Mouse (Mus musculus) adrenal gland, adult (tissue): ENCODE results near the gene Cdc40.
A peak's percentile ranks its signal among the peaks of the same experiment; 100 is the strongest.
"Not testable (repeated sequence)": the region's sequence is repeated elsewhere in the genome, so short reads cannot be mapped to it uniquely, and the experiment has no call there.

Experiments used
- DNase-seq, 2 experiments: peaks; one replicate each; pipeline ENCODE4 v3.0.0; 2022 to 2023; ENCODE audit warnings: low spot score in 1 of 2; ENCODE audit not compliant: inconsistent age in 2 of 2

Cdc40 gene

GRCm38 (mm10) chr10:40871301-40871700, 11.8 kb downstream of the Cdc40 start:
- DNase-seq = no peak

- no peak for DNase-seq
Measured at GRCm38 (mm10) chr10:40868081-40868480, 15.0 kb downstream of the Cdc40 start.

- DNase-seq = no peak
Measured at GRCm38 (mm10) chr10:40857599-40857998, 25.5 kb downstream of the Cdc40 start.

DNA sequence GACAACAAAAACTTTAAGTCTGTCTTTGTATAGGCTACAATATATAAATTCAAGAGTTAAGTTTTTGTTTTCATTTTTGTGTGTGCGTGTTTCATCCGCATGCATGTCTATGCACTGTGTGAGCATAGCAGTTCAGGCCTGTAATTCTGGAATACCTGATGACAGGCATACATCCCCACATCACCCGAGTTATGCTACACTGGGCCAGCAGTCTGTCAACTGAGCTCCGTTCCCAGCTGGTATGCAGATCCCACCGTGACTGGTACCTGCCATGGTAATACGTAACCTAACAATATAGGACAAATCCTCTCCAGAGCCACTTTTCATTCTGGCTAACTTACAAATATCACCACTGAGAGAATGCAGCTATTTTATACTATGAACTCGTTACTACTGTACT, 26.4 kb downstream of the Cdc40 start:
- no peak for DNase-seq

GRCm38 (mm10) chr10:40855616-40856015, 27.5 kb downstream of the Cdc40 start:
- no peak for DNase-seq

DNA sequence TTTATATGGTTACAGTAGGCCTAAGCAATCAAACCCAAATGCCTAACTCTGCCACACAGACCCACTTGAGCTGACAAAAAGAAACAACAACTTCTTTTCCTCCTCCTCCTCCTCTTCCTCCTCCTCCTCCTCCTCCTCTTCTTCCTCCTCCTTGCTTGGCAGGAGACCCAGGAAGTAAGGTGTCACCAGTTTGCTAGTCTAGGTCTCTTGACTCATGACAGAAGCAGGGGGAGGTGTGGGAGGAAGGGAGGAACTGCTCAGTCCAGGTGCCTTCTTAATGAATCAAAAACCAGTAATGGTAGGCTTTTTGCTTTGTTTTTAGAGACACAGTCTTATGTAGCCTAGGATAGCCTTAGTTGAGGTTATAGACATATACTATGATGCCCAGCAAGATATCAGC, 32.0 kb downstream of the Cdc40 start:
- DNase-seq = no peak

DNA sequence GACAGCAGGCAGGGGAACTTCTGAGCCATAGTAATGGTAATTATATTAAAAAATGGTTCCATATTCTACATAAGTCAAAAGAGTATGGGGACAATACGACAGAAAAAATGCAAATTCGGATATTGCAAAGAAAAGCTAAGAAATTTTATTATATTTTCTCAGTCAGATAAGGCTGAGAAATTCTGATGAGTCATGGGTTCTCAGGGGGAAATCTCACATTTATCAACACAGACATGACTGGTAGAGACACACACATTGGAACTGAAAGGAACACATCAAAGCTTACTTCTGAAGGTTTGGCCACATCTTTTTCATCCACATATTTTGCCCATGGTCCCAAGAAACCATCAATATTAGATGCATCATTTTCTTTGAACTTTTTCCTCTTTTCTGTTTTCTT, 32.5 kb downstream of the Cdc40 start:
- peak in 1 of 2 experiments; percentile 46 for DNase-seq

- DNase-seq = no peak
Measured at GRCm38 (mm10) chr10:40847176-40847874, 35.8 kb downstream of the Cdc40 start.

- peak in 1 of 2 experiments; percentile 32 for DNase-seq
Measured at GRCm38 (mm10) chr10:40845626-40846025, 37.5 kb downstream of the Cdc40 start.

GRCm38 (mm10) chr10:40844546-40844945, 38.6 kb downstream of the Cdc40 start:
- no peak for DNase-seq

DNA sequence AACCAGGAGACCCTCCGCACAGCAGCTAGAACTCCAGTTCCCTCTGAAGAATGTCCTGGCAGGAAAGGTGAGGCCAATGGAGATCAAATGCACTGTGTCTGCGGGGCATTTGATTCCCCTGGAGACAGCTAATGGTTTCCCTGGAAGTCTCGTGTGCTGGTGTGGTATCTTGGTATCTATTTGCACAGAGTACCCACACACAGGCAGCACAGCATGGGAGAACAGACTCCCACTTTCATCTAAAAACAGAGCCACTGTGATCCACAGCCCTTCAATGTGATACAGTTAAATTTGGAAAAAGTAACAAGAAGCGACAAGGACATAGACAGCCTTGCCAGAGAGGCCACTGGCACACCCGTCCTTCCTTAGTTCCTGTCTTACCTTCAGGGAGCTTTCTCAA, 39.3 kb downstream of the Cdc40 start:
- DNase-seq = no peak

- peak; percentile 27 to 63 for DNase-seq
Measured at GRCm38 (mm10) chr10:40840086-40840485, 43.0 kb downstream of the Cdc40 start.

GRCm38 (mm10) chr10:40831267-40831666, 51.8 kb downstream of the Cdc40 start:
- DNase-seq = no peak

DNA sequence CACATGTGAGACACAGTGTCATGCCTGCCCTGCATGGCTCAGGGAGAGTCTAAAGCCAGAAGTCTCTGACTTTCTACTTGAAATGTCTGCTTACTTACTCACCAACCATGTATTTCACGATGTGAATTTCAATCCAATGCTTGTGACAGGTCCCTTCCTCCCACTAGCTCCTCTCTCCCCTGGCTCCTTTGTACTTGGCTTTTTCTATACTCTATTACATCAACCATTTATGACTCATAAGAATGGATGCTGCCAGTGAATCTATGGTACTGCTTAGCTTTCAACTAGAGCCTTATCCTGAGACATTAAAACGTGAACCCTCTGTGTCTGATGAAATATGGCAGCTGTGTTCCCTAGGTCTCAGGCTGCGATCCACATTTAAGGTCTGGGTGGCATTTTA, 52.8 kb downstream of the Cdc40 start:
- no peak for DNase-seq

DNA sequence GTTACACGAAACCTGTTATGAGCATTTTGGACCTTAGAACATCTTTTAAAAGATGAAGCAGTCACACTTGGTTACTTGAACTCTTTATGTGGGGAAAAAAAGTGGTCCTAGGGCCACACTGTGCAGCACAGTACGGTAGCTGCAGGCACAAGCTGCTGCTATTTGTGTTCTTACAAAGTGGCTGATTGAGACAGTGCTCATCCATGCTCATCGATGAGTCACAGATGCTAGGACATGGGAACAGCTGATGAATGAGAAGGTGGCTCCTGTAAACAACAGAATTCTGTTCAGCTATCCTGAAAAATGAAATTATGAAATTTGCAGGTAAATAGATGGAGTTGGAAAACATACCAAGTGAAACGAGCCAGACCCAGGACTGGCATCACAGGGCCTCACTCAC, 55.4 kb downstream of the Cdc40 start:
- DNase-seq = no peak

DNA sequence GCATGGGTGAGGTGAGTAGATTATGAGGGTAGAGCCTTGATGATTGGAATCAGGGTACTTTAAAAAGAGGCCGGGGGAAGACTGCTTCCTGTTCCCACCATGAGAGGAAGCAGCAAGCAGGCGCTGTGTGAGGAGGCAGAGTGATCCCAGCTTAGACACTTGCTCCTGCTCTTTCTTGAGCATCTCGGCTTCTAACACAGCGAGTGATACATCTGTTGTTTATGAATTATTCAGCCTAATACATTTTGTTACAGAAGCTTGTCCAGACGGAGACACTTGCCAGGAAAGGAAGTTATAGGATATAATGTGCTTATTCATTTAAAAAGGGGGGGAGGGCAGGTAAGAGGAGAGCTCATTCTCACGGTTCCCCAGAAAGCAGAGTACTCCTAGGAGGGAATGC, 57.2 kb downstream of the Cdc40 start:
- no peak for DNase-seq

- DNase-seq = no peak
Measured at GRCm38 (mm10) chr10:40816471-40816870, 66.6 kb downstream of the Cdc40 start.

- DNase-seq = no peak
Measured at GRCm38 (mm10) chr10:40813627-40814026, 69.5 kb downstream of the Cdc40 start.

DNA sequence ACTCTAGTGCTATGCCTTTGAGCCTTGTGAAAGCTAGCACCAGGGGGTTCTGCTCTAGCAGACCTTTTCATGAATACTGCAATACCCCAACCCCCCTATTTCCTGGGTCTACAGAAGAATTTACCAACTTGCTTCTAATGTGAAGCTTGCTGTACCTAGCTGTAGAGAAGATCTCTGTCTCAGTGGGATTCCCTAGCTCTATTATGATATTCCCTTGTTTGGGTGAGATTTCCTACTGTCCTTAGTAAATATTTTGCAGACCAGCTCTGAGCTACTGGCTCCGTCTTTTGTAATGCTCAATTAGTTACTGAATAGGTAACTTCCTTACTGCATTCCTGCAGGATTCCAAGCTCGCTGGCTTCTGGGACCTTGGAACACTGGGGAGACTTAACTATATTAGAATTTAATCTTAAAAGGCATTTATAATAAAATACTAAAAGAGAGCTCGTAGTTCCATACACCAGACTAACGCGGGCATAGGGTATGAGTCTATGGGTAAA, 73.7 kb downstream of the Cdc40 start:
- not testable (repeated sequence) for DNase-seq

GRCm38 (mm10) chr10:40806221-40806620, 76.9 kb downstream of the Cdc40 start:
- no peak for DNase-seq

GRCm38 (mm10) chr10:40805221-40805620, 77.9 kb downstream of the Cdc40 start:
- peak; percentile 27 to 75 for DNase-seq

- no peak for DNase-seq
Measured at GRCm38 (mm10) chr10:40792115-40792514, 91.0 kb downstream of the Cdc40 start.

DNA sequence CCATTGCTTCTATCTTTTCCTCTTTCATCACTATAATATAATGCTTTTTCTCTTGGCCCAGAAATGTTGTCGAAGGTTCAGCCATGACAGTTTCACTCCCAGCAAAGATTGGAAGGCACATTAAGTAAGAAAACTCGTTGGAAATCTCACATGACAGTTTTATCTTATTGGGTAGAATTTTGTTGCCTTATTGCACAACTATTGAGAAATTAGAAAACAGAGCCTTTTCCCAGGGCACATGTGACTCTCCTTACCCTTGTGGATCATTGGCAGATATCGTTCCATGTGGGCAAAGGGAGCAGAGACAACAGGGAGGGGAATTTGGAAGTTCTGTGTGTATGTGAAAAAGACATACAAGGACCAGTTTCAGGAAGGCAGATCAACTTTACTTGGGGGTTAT, 92.7 kb downstream of the Cdc40 start:
- DNase-seq = no peak
